In the genomic region with DNA sequence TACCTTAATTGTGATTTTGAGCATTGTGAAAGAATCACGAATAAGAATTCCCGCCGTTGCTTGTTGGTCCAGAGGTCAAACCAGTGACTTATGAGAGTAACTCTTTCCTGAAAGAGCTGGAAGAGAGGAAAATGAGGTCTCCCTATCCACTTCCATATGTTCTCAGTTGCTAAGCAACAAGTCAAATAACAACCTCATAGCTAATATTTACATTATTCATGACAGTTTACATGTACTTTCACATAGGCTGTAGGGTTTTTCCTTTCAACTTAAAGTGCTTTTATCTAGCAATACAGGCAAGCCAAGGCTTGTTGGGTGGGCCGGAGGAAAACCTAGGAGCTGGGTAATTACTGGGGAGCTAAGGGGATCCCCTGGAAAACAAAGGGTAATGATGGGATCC, we compare ENCODE assay signal across 27 mouse cellular contexts. TPM values are rescaled to one million over a fixed set of nuclear protein-coding genes. Genes with fewer than 3 reads are reported as not detected.
DNase-seq lines count a peak whose midpoint lies in the region; ATAC-seq and TF ChIP-seq lines count a peak whose summit lies in the region.
"Had no signal": no experiment of that assay in that cellular context is flagged by ENCODE, and none has a peak within 500 bp of the region (broad histone marks: within the 10 kb centered on the region; RNA-seq: fewer than 3 reads in every experiment).

No protein-coding gene starts in this region.

- peak; percentile 32; the same call in 1 of the 2 replicates for ATAC-seq in lung, embryonic 14.5 days (ENCODE audit: insufficient read depth)
- 0 out of 2 replicates have a peak, but pooled peaks have one; percentile 55 for ATAC-seq in midbrain, embryonic 16.5 days
- ATAC-seq in midbrain, embryonic 14.5 days (ENCODE audit: low FRiP score, low TSS enrichment) = no peak
- peak; percentile 26; the same call in 1 of the 2 replicates for ATAC-seq in stomach, embryonic 16.5 days (ENCODE audit: insufficient read depth, low FRiP score)
- ATAC-seq in forebrain, embryonic 13.5 days = no peak
- ATAC-seq: activated CD4-positive, CD25-positive, alpha-beta regulatory T cell, adult 4 months; CD4-positive, CD25-positive, alpha-beta regulatory T cell, adult 4 months; hindbrain, embryonic 16.5 days had no signal

- no peak overlapping the region for H3K4me3 ChIP-seq in lung, embryonic 14.5 days (ENCODE audit: low read depth, low read length)
- H3K4me3 ChIP-seq in midbrain, embryonic 16.5 days (ENCODE audit: low read depth, low read length) = no peak overlapping the region
- no peak overlapping the region for H3K4me3 ChIP-seq in midbrain, embryonic 14.5 days (replicated peaks; ENCODE audit: low read depth, low read length)
- H3K4me3 ChIP-seq in stomach, embryonic 16.5 days (replicated peaks; ENCODE audit: low read length) = no peak overlapping the region
- H3K4me3 ChIP-seq in forebrain, embryonic 13.5 days = no peak overlapping the region
- H3K4me3 ChIP-seq: embryonic facial prominence, embryonic 10.5 days; embryonic facial prominence, embryonic 13.5 days; erythroblast, embryonic 14.5 days; forebrain, embryonic 12.5 days; gastrocnemius, adult 2 months; hindbrain, embryonic 10.5 days; hindbrain, embryonic 13.5 days had no signal

- no peaks in the 10 kb centered on the region for H3K27me3 ChIP-seq in lung, embryonic 14.5 days (ENCODE audit: insufficient read depth, low read length)
- no peaks in the 10 kb centered on the region for H3K27me3 ChIP-seq in midbrain, embryonic 16.5 days (ENCODE audit: control insufficient read depth, insufficient read depth, low read depth, low read length)
- H3K27me3 ChIP-seq in midbrain, embryonic 14.5 days (ENCODE audit: control insufficient read depth, insufficient read depth, low read length) = no peaks in the 10 kb centered on the region
- no peaks in the 10 kb centered on the region for H3K27me3 ChIP-seq in stomach, embryonic 16.5 days (ENCODE audit: control insufficient read depth, insufficient read depth, low read length)
- H3K27me3 ChIP-seq in forebrain, embryonic 13.5 days = no peaks in the 10 kb centered on the region
- H3K27me3 ChIP-seq: embryonic facial prominence, embryonic 13.5 days; forebrain, embryonic 12.5 days; hindbrain, embryonic 13.5 days had no signal

- TF ChIP-seq CTCF in lung, embryonic 14.5 days (IDR thresholded peaks at IDR 0.05; ENCODE audit: low read depth) = no peak

- H3K4me2 ChIP-seq in lung, embryonic 14.5 days = no peak overlapping the region
- H3K4me2 ChIP-seq in midbrain, embryonic 16.5 days (ENCODE audit: low read length) = no peak overlapping the region
- H3K4me2 ChIP-seq in midbrain, embryonic 14.5 days (ENCODE audit: low read length) = no peak overlapping the region
- H3K4me2 ChIP-seq in stomach, embryonic 16.5 days (ENCODE audit: low read depth, low read length) = no peak overlapping the region
- no peak overlapping the region for H3K4me2 ChIP-seq in forebrain, embryonic 13.5 days
- H3K4me2 ChIP-seq: embryonic facial prominence, embryonic 13.5 days; forebrain, embryonic 12.5 days; hindbrain, embryonic 13.5 days had no signal

- no peaks in the 10 kb centered on the region for H3K9me3 ChIP-seq in lung, embryonic 14.5 days (ENCODE audit: low read depth, low read length)
- no peaks in the 10 kb centered on the region for H3K9me3 ChIP-seq in midbrain, embryonic 16.5 days (replicated peaks; ENCODE audit: control insufficient read depth, low read length, poor library complexity, severe bottlenecking)
- H3K9me3 ChIP-seq in midbrain, embryonic 14.5 days (ENCODE audit: control insufficient read depth, low read length) = no peaks in the 10 kb centered on the region
- H3K9me3 ChIP-seq in stomach, embryonic 16.5 days (replicated peaks; ENCODE audit: control insufficient read depth, low read length) = no peaks in the 10 kb centered on the region
- H3K9me3 ChIP-seq in forebrain, embryonic 13.5 days (replicated peaks) = no peaks in the 10 kb centered on the region
- H3K9me3 ChIP-seq: embryonic facial prominence, embryonic 10.5 days; embryonic facial prominence, embryonic 13.5 days; forebrain, embryonic 12.5 days; hindbrain, embryonic 10.5 days; hindbrain, embryonic 13.5 days had no signal

- H3K9ac ChIP-seq in lung, embryonic 14.5 days = no peak overlapping the region
- H3K9ac ChIP-seq in midbrain, embryonic 16.5 days (ENCODE audit: low read depth, low read length) = no peak overlapping the region
- no peak overlapping the region for H3K9ac ChIP-seq in midbrain, embryonic 14.5 days (replicated peaks; ENCODE audit: low read length)
- H3K9ac ChIP-seq in stomach, embryonic 16.5 days (ENCODE audit: low read length) = no peak overlapping the region
- no peak overlapping the region for H3K9ac ChIP-seq in forebrain, embryonic 13.5 days
- H3K9ac ChIP-seq: embryonic facial prominence, embryonic 13.5 days; forebrain, embryonic 12.5 days; forebrain, postnatal 0 days; hindbrain, embryonic 13.5 days had no signal

- H3K36me3 ChIP-seq in lung, embryonic 14.5 days (ENCODE audit: insufficient read depth) = no peaks in the 10 kb centered on the region
- no peaks in the 10 kb centered on the region for H3K36me3 ChIP-seq in midbrain, embryonic 16.5 days (ENCODE audit: control insufficient read depth, insufficient read depth, low read length)
- H3K36me3 ChIP-seq in midbrain, embryonic 14.5 days (ENCODE audit: control insufficient read depth, insufficient read depth, low read length) = no peaks in the 10 kb centered on the region
- H3K36me3 ChIP-seq in stomach, embryonic 16.5 days (ENCODE audit: control insufficient read depth, insufficient read depth, low read length) = no peaks in the 10 kb centered on the region
- no peaks in the 10 kb centered on the region for H3K36me3 ChIP-seq in forebrain, embryonic 13.5 days (ENCODE audit: poor library complexity, severe bottlenecking)
- H3K36me3 ChIP-seq: embryonic facial prominence, embryonic 10.5 days; embryonic facial prominence, embryonic 13.5 days; forebrain, embryonic 12.5 days; hindbrain, embryonic 10.5 days; hindbrain, embryonic 13.5 days had no signal

- H3K4me1 ChIP-seq in lung, embryonic 14.5 days (ENCODE audit: insufficient read depth) = no peaks in the 10 kb centered on the region
- 0 out of 2 replicates have a peak, but pooled peaks cover 5% of the 10 kb centered on the region for H3K4me1 ChIP-seq in midbrain, embryonic 16.5 days (ENCODE audit: control insufficient read depth, insufficient read depth, low read length)
- H3K4me1 ChIP-seq in midbrain, embryonic 14.5 days (ENCODE audit: control insufficient read depth, insufficient read depth, low read length) = peaks cover 5% of the 10 kb centered on the region; the same call in 1 of the 2 replicates
- no peaks in the 10 kb centered on the region for H3K4me1 ChIP-seq in stomach, embryonic 16.5 days (ENCODE audit: control insufficient read depth, insufficient read depth, low read length)
- no peaks in the 10 kb centered on the region for H3K4me1 ChIP-seq in forebrain, embryonic 13.5 days
- H3K4me1 ChIP-seq: embryonic facial prominence, embryonic 13.5 days had no signal

- WGBS in lung, embryonic 14.5 days = 22% methylated on average over 4 of the region's 4 CpGs
- 73% methylated on average over 4 of the region's 4 CpGs for WGBS in midbrain, embryonic 16.5 days
- WGBS in midbrain, embryonic 14.5 days = 81% methylated on average over 4 of the region's 4 CpGs
- WGBS in stomach, embryonic 16.5 days = 34% methylated on average over 4 of the region's 4 CpGs
- WGBS in forebrain, embryonic 13.5 days = 85% methylated on average over 4 of the region's 4 CpGs

- no peak overlapping the region for H3K27ac ChIP-seq in lung, embryonic 14.5 days (ENCODE audit: low read depth)
- no peak overlapping the region for H3K27ac ChIP-seq in midbrain, embryonic 16.5 days (ENCODE audit: low read length)
- no peak overlapping the region for H3K27ac ChIP-seq in midbrain, embryonic 14.5 days (replicated peaks; ENCODE audit: low read depth, low read length)
- H3K27ac ChIP-seq in stomach, embryonic 16.5 days (ENCODE audit: low read length) = peak overlapping the region; percentile 31; the same call in 1 of the 2 replicates
- no peak overlapping the region for H3K27ac ChIP-seq in forebrain, embryonic 13.5 days
- H3K27ac ChIP-seq: embryonic facial prominence, embryonic 10.5 days; embryonic facial prominence, embryonic 13.5 days; forebrain, embryonic 12.5 days; gastrocnemius, adult 2 months; hindbrain, embryonic 10.5 days; hindbrain, embryonic 13.5 days had no signal

- DNase-seq in lung, embryonic 14.5 days = peak; percentile 49
- DNase-seq in lung, postnatal 10 days = no peak
- DNase-seq in midbrain, embryonic 14.5 days = no peak
- DNase-seq: adrenal gland, adult 8-10 months; adrenal gland, postnatal 25 days; cerebellum, adult 11-12 months; cerebellum, adult 8-10 months; cerebellum, postnatal 10 days; cerebellum, postnatal 36 days; embryo, embryonic 11 days; forebrain, postnatal 0 days; gastrocnemius, adult 2 months; gastrocnemius, postnatal 14 days; heart, adult 18-20 months; heart, postnatal 36 days had no signal

RNA-seq across cellular contexts. Expression of a gene that starts 10.8 kb away (rescaled TPM):
- not detected in 2 replicates for polyA plus RNA-seq in lung, embryonic 14.5 days (2014; fragmentation: Nextera tagmentation; extraction: Ambion mirVana)
- polyA plus RNA-seq in midbrain, embryonic 16.5 days (2015; fragmentation: Nextera tagmentation; extraction: Ambion mirVana) = 0.32 and 0.33 TPM in 2 replicates
- 0.25 and 0.73 TPM in 2 replicates for polyA plus RNA-seq in midbrain, embryonic 14.5 days (2014; fragmentation: Nextera tagmentation; extraction: Ambion mirVana)
- 0.43 TPM in 1 of 2 replicates, not detected in the other for polyA plus RNA-seq in stomach, embryonic 16.5 days (2015; fragmentation: Nextera tagmentation; extraction: Ambion mirVana)
- polyA plus RNA-seq in forebrain, embryonic 13.5 days (2015; fragmentation: Nextera tagmentation; extraction: Ambion mirVana) = 0.58 TPM in 1 of 2 replicates, not detected in the other
- polyA plus RNA-seq: erythroblast, embryonic 14.5 days had no signal

RNA-seq across cellular contexts. Expression of a gene that starts 34.9 kb away (rescaled TPM):
- 6.7 and 9.2 TPM in 2 replicates for polyA plus RNA-seq in lung, embryonic 14.5 days (2014; fragmentation: Nextera tagmentation; extraction: Ambion mirVana)
- polyA plus RNA-seq in midbrain, embryonic 16.5 days (2015; fragmentation: Nextera tagmentation; extraction: Ambion mirVana) = 5.3 and 7.3 TPM in 2 replicates
- 7.9 and 8.3 TPM in 2 replicates for polyA plus RNA-seq in midbrain, embryonic 14.5 days (2014; fragmentation: Nextera tagmentation; extraction: Ambion mirVana)
- 13.1 and 16.4 TPM in 2 replicates for polyA plus RNA-seq in stomach, embryonic 16.5 days (2015; fragmentation: Nextera tagmentation; extraction: Ambion mirVana)
- 6.8 and 7.2 TPM in 2 replicates for polyA plus RNA-seq in forebrain, embryonic 13.5 days (2015; fragmentation: Nextera tagmentation; extraction: Ambion mirVana)

Comparison
In these comparisons a context has a peak if more than half of its experiments do, and no peak if none do; other contexts are left out.
1. ATAC-seq: peak in lung, embryonic 14.5 days (single experiment), midbrain, embryonic 16.5 days (single experiment) and stomach, embryonic 16.5 days (single experiment); none in midbrain, embryonic 14.5 days (single experiment) and forebrain, embryonic 13.5 days (single experiment).